Mouse (Mus musculus) urinary bladder, postnatal 0 days (tissue): ENCODE results near the gene A630023A22Rik. TPM values are rescaled to one million over a fixed set of nuclear protein-coding genes. Genes with fewer than 3 reads are reported as not detected.

Experiments used
- polyA plus RNA-seq: library from polyadenylated mRNA; unstranded; fragments of >200 nt; fragmentation: Nextera tagmentation; extraction: Ambion mirVana; gene quantifications from 2 replicates; pipeline ENCODE4 v1.2.1, GENCODE M21; 2015

The A630023A22Rik gene
- 10.1 and 23.3 TPM in 2 replicates for polyA plus RNA-seq

GRCm38 (mm10) chr14:34102601-34103000, at the start of gene A630023A22Rik:
Gene A630023A22Rik (minus strand): TSS chr14:34102754.

GRCm38 (mm10) chr14:34152342-34152741, 49.8 kb upstream of the A630023A22Rik start, which contains the start of gene Npy4r:
Gene Npy4r (minus strand): TSS chr14:34152489.

GRCm38 (mm10) chr14:34085731-34086130, 16.8 kb downstream of the A630023A22Rik start, which contains the start of gene Anxa8:
Gene Anxa8 (plus strand): TSS chr14:34085981.

GRCm38 (mm10) chr14:34052516-34052915, 50.0 kb downstream of the A630023A22Rik start, which contains the start of gene Antxrl:
Gene Antxrl (plus strand): TSS chr14:34052707.

GRCm38 (mm10) chr14:34016381-34016780, 86.2 kb downstream of the A630023A22Rik start, which contains the start of gene Gm5460:
Gene Gm5460 (plus strand): TSS chr14:34016758.

GRCm38 (mm10) chr14:34015063-34015462, 87.5 kb downstream of the A630023A22Rik start, which contains the start of gene Gm30083:
Gene Gm30083 (minus strand): TSS chr14:34015182.

Other genes with a start within 250 kb of the A630023A22Rik start
- 3.0 and 4.5 TPM in 2 replicates for gene Gdf10, start 179.2 kb downstream of the A630023A22Rik start, polyA plus RNA-seq
- gene Gdf2, start 161.7 kb downstream of the A630023A22Rik start, polyA plus RNA-seq = not detected in 2 replicates
- gene Rbp3, start 148.8 kb downstream of the A630023A22Rik start, polyA plus RNA-seq = not detected in 2 replicates
- gene Zfp488, start 124.0 kb downstream of the A630023A22Rik start, polyA plus RNA-seq = 0.02 and 0.04 TPM in 2 replicates
- 0.06 and 0.23 TPM in 2 replicates for gene Gm30083, start 87.6 kb downstream of the A630023A22Rik start, polyA plus RNA-seq
- not detected in 2 replicates for gene Gm5460, start 86.0 kb downstream of the A630023A22Rik start, polyA plus RNA-seq
- gene Antxrl, start 50.0 kb downstream of the A630023A22Rik start, polyA plus RNA-seq = not detected in 2 replicates
- 33.0 and 47.8 TPM in 2 replicates for gene Anxa8, start 16.8 kb downstream of the A630023A22Rik start, polyA plus RNA-seq
- 2.7 and 4.1 TPM in 2 replicates for gene Npy4r, start 49.7 kb upstream of the A630023A22Rik start, polyA plus RNA-seq
- 0.18 and 0.47 TPM in 2 replicates for gene Gprin2, start 98.9 kb upstream of the A630023A22Rik start, polyA plus RNA-seq
- gene Syt15, start 116.8 kb upstream of the A630023A22Rik start, polyA plus RNA-seq = 1.3 and 1.5 TPM in 2 replicates
- gene Shld2, start 207.7 kb upstream of the A630023A22Rik start, polyA plus RNA-seq = 4.3 and 4.9 TPM in 2 replicates
- 73.2 and 78.7 TPM in 2 replicates for gene Glud1, start 208.0 kb upstream of the A630023A22Rik start, polyA plus RNA-seq